Mouse (Mus musculus) right cerebral cortex, postnatal 4 days (tissue): Measurements from ENCODE around the gene Olfr352.

Experiments used
- DNase-seq: peaks from one replicate; pipeline ENCODE4 v3.0.0-alpha.2; 2022

Gene Olfr352

DNA sequence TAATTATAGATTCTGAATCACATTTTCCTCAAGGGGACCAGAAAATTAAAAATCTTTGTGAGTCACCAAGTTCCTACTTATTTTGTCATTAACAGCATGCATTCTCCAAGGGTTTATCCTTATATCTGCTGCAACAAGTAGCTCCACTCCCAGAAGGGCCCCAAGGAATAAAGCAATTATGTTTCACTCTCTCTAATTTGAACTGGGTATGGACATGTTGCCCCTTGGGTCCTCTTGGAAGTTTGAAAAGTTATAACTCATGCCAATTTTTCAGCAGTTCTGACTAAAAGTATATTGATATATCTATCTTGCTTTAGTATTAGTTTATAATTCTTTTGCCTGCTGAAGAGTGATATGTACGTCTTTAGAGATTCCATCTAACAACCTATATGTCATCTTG is at the start of gene Olfr352:
Olfr352 (plus strand) TSS at position 301 of the 400 bp plus-strand sequence.
- no peak for DNase-seq

DNA sequence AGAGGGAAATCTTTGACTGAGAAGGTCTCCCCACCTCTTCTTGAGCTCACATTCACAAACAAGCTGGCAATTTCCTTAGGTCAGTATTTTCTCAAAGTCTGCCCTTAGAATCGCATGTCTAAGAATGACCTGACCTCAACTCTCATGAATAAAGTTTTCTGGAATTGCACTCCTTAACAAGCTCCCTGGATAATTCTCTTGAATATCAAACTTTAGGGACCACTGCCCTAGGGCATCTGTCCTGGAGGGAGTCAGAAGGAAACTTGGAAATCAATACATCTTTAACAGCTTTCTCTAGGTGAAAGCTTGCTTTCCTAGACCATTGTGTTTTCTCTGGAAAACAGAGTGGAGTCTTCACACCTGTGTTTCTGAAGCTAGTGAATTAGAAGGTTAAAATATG is 22.2 kb upstream of the Olfr352 start, which contains the start of gene Olfr350:
Olfr350 (plus strand) TSS at position 301 of the 400 bp plus-strand sequence.
- no peak for DNase-seq

DNA sequence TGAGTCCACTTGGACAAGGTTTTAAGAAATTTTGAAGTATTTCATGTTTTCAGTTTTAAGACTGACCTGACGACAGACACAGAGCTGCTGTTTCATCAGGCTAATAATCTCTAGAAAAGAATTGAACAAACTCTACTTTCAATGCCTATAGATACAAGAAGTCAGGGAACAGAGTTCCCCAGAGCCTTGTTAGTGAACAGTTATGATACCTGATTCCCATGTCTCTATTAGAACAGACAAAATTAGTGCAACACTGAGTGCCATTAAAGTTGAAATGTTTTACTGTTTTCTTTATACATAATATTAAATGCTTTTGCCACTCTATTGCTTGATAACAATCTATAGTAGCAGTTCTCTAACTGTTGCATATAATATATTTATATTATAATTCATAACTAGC is 5.7 kb upstream of the Olfr352 start, which contains the start of gene Olfr351:
Olfr351 (minus strand) TSS at position 101 of the 400 bp plus-strand sequence.
- DNase-seq = no peak

DNA sequence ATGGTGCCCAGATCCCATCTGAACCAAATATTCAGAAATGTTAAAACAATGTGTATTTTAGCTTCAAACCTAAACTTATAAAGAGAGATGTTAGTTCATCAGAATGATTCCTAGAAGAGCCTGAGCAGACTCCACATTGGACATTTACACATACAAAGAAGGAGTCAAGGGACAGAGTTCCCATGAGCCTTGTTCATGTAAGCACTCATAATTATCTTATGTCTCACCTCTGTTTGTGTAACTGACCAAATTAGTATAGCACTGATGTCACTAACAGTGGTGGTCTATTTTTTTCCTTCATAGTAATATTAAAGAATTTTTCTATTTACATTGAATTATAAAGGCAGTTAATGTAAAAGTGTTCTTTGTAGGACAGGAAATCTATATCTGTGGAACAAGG is 24.6 kb downstream of the Olfr352 start, which contains the start of gene Olfr353:
Olfr353 (minus strand) TSS at position 101 of the 400 bp plus-strand sequence.
- no peak for DNase-seq

DNA sequence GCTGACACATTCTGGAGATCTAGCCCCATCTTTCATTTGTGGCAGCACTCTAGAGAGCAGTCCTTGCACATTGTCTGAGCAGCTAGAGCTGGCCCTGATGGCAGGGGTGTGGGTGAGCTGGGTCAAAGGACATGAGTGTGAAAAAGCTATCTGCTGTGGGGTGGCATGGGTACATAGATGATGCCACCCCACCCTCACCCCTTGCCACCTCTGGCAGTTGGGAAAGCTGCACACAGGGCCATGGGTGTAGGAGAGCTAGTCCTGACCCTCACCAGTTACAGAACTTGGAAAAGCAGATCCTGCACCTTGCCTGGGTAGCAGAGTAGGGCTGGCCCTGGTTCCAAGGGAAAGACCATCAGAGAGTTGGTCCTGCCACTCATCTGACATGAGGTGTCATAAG is 28.9 kb downstream of the Olfr352 start:
- DNase-seq = no peak

DNA sequence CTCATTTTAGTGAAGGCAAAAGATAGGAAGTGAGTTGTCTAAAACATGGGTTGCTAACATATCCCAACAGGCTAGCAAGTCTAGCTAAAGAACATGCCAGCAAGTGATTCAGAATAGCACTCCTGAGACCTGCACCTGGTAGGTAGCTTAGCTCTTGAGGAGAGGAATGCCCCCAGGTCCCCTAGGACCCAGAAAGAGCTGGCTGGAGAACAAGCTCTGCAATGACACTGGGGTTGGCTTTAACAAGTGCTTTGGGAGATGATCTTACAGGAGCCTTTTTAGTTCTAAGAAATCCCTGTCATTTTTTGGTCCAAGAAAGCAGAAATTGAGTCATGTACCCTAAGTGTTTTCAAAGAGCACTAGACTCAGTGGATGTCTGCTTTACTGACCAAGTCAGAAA is 37.1 kb downstream of the Olfr352 start, which contains the start of gene Olfr354:
Olfr354 (plus strand) TSS at position 301 of the 400 bp plus-strand sequence.
- DNase-seq = no peak
